Mouse (Mus musculus) midbrain, postnatal 0 days (tissue): ENCODE measurements around the gene Slc10a7. TPM values are rescaled to one million over a fixed set of nuclear protein-coding genes. Genes with fewer than 3 reads are reported as not detected.
A peak's percentile ranks its signal among the peaks of the same experiment; 100 is the strongest.

Experiments
- ATAC-seq: fragments of 200-750 bp; cut with Nextera tagmentation; 2 replicates; pipeline ENCODE4 v1.8.0; 2017; ENCODE audit warnings: moderate number of reproducible peaks, mild to moderate bottlenecking, moderate TSS enrichment, moderate library complexity; ENCODE audit not compliant: low FRiP score
- DNase-seq: peaks from one replicate; pipeline ENCODE4 v3.0.0-alpha.2; 2015; ENCODE audit warnings: low spot score
- H3K27ac ChIP-seq: fragments of 300-500 bp; sonication (generic); 2 replicates; pipeline ENCODE4 v1.5.1; 2014; ENCODE audit warnings: low read depth, mild to moderate bottlenecking, low read length, mixed read lengths
- H3K27me3 ChIP-seq: fragments of 300-500 bp; sonication (generic); 2 replicates; pipeline ENCODE4 v1.6.1; 2014; ENCODE audit warnings: low read length, control low read depth, mixed read lengths; ENCODE audit not compliant: insufficient read depth
- H3K36me3 ChIP-seq: fragments of 300-500 bp; sonication (generic); 2 replicates; pipeline ENCODE4 v1.6.1; 2014; ENCODE audit warnings: low read length, control low read depth, mixed read lengths; ENCODE audit not compliant: insufficient read depth
- H3K4me1 ChIP-seq: fragments of 300-500 bp; sonication (generic); 2 replicates; pipeline ENCODE4 v1.6.1; 2014; ENCODE audit warnings: mild to moderate bottlenecking, control low read depth, antibody characterized with exemption, low read length, mixed read lengths; ENCODE audit not compliant: insufficient read depth
- H3K4me2 ChIP-seq: fragments of 300-500 bp; sonication (generic); 2 replicates; pipeline ENCODE4 v1.6.1; 2014; ENCODE audit warnings: low read depth, mild to moderate bottlenecking, low read length, mixed read lengths; ENCODE audit not compliant: poor library complexity, severe bottlenecking
- H3K4me3 ChIP-seq: fragments of 300-500 bp; sonication (generic); 2 replicates; pipeline ENCODE4 v1.5.1; 2014; ENCODE audit warnings: low read depth, mild to moderate bottlenecking, low read length, moderate library complexity
- H3K9ac ChIP-seq: fragments of 300-500 bp; sonication (generic); replicated peaks from 2 replicates; pipeline ENCODE4 v1.6.1; 2014; ENCODE audit warnings: mild to moderate bottlenecking, low read length, moderate library complexity, mixed read lengths; ENCODE audit not compliant: poor library complexity, severe bottlenecking
- H3K9me3 ChIP-seq: fragments of 300-500 bp; sonication (generic); 2 replicates; pipeline ENCODE4 v1.6.1; 2016; ENCODE audit warnings: low read length, control low read depth
- CTCF ChIP-seq: IDR thresholded peaks from 2 replicates; pipeline ENCODE4 v1.5.1; 2016; ENCODE audit warnings: antibody characterized with exemption, mild to moderate bottlenecking
- WGBS: fragments of 180-500 bp; shearing (Covaris S2); extraction: QIAGEN DNeasy Blood & Tissue Kit; methylation state at CpG from one replicate; pipeline ENCODE4 v1.1.7; 2014; 5-methylcytosine and 5-hydroxymethylcytosine counted together
- polyA plus RNA-seq: library from polyadenylated mRNA; unstranded; fragments of >200 nt; fragmentation: Nextera tagmentation; extraction: Ambion mirVana; gene quantifications from 2 replicates; pipeline ENCODE4 v1.2.1, GENCODE M21; 2015
- total RNA-seq: library from RNA; depleted of rRNA; stranded (reverse); fragments of >200 nt; gene quantifications from 2 replicates; pipeline ENCODE4 v1.2.3, GENCODE M21; 2014

Slc10a7 gene
- total and polyA plus RNA-seq, 2 experiments from 2014 or later, result 7.7 to 14.9 TPM

DNA sequence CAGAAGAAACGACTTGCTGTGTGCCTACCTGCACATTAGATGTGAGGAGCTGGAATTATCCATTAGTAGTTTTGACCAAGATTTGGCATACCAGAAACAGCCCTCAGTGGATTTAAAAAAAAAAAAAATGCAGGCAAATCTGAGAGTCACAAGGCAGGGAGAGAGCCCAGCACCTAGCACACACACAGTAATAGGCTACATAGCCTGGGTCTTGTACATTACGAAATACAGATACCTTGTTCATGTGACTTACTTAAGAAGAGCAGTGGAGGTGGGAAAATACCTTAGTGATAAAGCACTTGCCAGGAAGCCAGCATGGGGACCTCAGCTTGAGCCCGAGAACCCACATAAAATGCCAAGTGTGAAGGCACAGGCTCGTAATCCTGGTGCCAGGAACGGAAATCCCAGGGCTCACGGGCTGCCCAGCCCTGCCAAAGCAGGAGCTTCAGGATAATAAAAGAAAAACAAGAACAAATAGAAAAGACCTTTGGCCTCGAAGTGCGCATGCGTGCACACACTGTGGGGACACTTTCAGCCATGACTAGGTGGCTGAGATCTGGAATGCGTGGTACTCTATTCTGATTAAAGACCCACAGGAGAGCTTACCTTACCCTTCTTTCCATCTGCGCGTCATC is 155.3 kb downstream of the Slc10a7 start:
- no peaks in the 10 kb centered on the region for H3K36me3 ChIP-seq
- no peaks in the 10 kb centered on the region for H3K27me3 ChIP-seq
- H3K27ac ChIP-seq, result no peak overlapping the region
- WGBS, result 92% methylated on average over 12 of the region's 12 CpGs
- DNase-seq, result no peak
- no peak overlapping the region for H3K9ac ChIP-seq
- no peaks in the 10 kb centered on the region for H3K9me3 ChIP-seq
- no peak for TF ChIP-seq CTCF
- H3K4me3 ChIP-seq, result no peak overlapping the region
- H3K4me1 ChIP-seq, result no peaks in the 10 kb centered on the region
- no peak overlapping the region for H3K4me2 ChIP-seq
- no peak for ATAC-seq

DNA sequence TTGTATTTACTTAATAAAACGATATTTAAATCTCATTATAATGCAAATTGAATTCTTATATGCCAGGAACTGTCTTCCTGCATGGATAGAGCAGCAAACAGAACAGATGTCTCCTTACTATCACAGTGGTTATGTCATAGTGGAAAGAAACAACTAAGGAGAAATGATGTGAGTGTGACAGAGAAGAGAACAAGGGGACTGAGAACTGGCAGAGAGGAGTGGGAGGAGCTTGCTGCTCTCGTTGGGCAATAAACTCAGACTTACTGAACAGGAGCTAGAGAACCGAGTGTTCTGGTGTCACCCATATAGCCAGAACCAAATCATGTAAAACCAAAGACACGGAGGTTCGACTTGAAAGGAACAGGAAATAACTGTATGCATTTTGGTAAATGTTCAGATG is 158.3 kb downstream of the Slc10a7 start:
- Histone ChIP-seq H3K4me2 (no peak overlapping the region), H3K27me3 (no peaks in the 10 kb centered on the region), H3K9ac (no peak overlapping the region), H3K4me1 (no peaks in the 10 kb centered on the region), H3K27ac (no peak overlapping the region), H3K36me3 (no peaks in the 10 kb centered on the region), H3K9me3 (no peaks in the 10 kb centered on the region), H3K4me3 (no peak overlapping the region)
- 83% methylated on average over 5 of the region's 5 CpGs for WGBS
- no peak for DNase-seq
- no peak for ATAC-seq
- TF ChIP-seq CTCF, result no peak

DNA sequence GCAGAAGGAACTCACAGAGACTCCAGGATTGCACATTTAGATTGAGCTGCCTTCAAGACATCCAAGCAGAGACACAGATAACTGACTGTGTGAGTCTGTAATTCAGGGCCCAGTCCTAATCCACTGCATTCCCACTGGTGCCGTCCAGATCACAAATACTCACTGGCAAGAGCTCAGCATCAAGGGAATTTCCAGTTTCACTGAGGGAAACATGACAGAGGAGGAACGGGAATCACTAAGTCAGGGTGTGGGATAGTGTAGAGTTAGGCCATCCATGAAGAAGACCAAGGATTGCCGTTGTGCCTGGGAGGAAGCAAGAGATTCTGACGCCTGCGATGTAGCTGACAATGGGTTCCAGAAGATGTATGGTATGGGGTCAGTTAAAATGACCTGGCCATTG is 159.1 kb downstream of the Slc10a7 start:
- Histone ChIP-seq H3K4me1 (no peaks in the 10 kb centered on the region), H3K27ac (no peak overlapping the region), H3K4me3 (no peak overlapping the region), H3K36me3 (no peaks in the 10 kb centered on the region), H3K4me2 (no peak overlapping the region), H3K27me3 (no peaks in the 10 kb centered on the region), H3K9me3 (no peaks in the 10 kb centered on the region), H3K9ac (no peak overlapping the region)
- DNase-seq, result no peak
- 95% methylated on average over 5 of the region's 5 CpGs for WGBS
- no peak for ATAC-seq
- TF ChIP-seq CTCF, result no peak

DNA sequence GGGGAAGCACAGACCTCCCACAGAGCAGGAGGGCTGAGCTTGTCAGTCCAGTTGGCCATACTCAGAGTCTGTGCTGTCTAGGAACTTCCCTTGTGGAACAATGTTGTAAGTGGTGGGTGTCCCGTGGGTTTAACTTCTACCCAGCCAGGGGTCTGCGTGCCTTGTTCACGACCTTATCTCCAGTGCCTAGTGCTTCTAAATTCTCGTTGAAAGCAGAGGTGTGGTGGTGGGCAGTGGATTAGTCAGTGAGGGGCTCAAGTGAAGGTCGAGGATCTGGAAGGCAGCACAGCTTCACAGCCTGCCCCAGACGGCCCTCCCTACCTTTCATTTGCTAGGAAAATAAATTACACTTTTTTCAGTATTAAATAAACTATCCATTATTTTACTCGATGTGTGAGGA is 161.1 kb downstream of the Slc10a7 start:
- no peaks in the 10 kb centered on the region for H3K4me1 ChIP-seq
- DNase-seq (no peak), ATAC-seq (no peak)
- no peak overlapping the region for H3K4me3 ChIP-seq
- H3K4me2 ChIP-seq, result no peak overlapping the region
- WGBS, result 93% methylated on average over 7 of the region's 7 CpGs
- H3K9me3 ChIP-seq, result no peaks in the 10 kb centered on the region
- H3K36me3 ChIP-seq, result no peaks in the 10 kb centered on the region
- TF ChIP-seq CTCF, result no peak
- H3K27me3 ChIP-seq, result no peaks in the 10 kb centered on the region
- H3K27ac ChIP-seq, result no peak overlapping the region
- H3K9ac ChIP-seq, result no peak overlapping the region

DNA sequence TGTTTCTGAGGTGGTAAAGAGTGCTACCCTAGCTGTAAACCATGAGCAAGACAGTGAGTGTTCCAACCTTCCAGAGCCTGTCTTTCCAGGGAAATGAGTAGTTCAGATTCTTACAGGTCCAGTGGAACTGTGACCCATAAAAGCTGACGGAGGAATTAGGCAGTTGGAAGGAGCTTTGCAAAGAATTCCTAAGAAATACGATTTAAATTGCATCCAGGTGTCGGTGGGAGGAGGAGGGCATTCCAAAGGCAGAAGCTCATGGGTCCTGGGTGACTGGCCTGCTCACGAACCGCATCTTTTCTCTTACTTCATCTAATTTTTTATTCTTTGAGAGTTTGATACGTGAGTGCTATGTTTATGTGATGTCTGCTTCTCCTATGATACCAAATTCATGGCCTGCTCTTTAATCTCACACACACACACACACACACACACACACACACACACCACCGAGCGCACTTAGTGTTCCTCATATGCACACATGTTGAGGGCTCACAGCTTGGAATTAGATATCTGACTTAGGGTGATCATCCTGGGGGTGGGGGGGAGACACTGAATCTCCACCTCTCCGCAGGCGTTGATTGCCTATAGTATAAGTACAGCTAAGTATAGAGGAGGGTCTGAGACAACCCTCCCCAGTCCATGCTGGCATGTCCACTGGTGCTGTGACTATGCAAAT is 169.5 kb downstream of the Slc10a7 start:
- DNase-seq (no peak), ATAC-seq (no peak)
- Histone ChIP-seq H3K9ac (no peak overlapping the region), H3K4me3 (no peak overlapping the region), H3K9me3 (no peaks in the 10 kb centered on the region), H3K27ac (no peak overlapping the region), H3K36me3 (no peaks in the 10 kb centered on the region), H3K27me3 (no peaks in the 10 kb centered on the region), H3K4me1 (no peaks in the 10 kb centered on the region), H3K4me2 (no peak overlapping the region)
- no peak for TF ChIP-seq CTCF
- 83% methylated on average over 10 of the region's 10 CpGs for WGBS

DNA sequence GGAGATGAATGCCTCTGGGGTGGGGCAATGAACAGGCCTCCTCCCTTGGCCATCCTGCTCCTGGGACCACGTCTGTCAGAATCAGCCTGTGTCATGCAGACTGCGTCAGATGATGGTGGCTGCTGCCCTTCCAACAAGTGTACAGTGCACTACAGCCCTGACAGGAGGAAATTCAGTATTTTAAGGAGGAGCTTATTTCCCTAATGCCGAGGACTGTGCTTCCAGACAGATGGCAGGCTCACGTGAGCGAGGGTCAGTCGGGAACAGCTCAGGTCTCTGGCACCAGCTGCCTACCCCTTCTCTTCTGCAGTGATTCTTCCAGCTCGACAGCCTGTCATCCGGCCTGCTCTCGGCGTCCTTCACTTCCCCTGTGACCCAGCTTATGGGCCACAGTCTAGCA is 181.6 kb downstream of the Slc10a7 start:
- DNase-seq, result peak; percentile 74
- Histone ChIP-seq H3K4me1 (no peaks in the 10 kb centered on the region), H3K4me3 (no peak overlapping the region), H3K9ac (no peak overlapping the region), H3K27me3 (no peaks in the 10 kb centered on the region), H3K4me2 (no peak overlapping the region), H3K36me3 (no peaks in the 10 kb centered on the region), H3K27ac (no peak overlapping the region), H3K9me3 (no peaks in the 10 kb centered on the region)
- peak; percentile 54; the same call in 1 of the 2 replicates for ATAC-seq
- WGBS, result 42% methylated on average over 10 of the region's 10 CpGs
- no peak for TF ChIP-seq CTCF
